Mouse (Mus musculus): ENCODE results near the gene Sel1l3. TPM values are rescaled to one million over a fixed set of nuclear protein-coding genes. Genes with fewer than 3 reads are reported as not detected.

Sel1l3 gene
- polyA plus RNA-seq, 1 experiment from 2014 or later: 2.7 TPM

GRCm38 (mm10) chr5:53174461-53174860 lies 39.3 kb downstream of the Sel1l3 start:
- DNase-seq (ENCODE audit: low spot score): no peak
- H3K36me3 ChIP-seq (ENCODE audit: control insufficient read depth, insufficient read depth, low read length): no peaks in the 10 kb centered on the region
- ATAC-seq (ENCODE audit: low FRiP score): no peak

GRCm38 (mm10) chr5:53172908-53173307 lies 40.8 kb downstream of the Sel1l3 start:
- no peak for ATAC-seq (ENCODE audit: low FRiP score)
- 81% methylated on average over 7 of the region's 7 CpGs for WGBS
- DNase-seq (ENCODE audit: low spot score): no peak

More at GRCm38 (mm10) chr5:53174461-53174860, 39.3 kb downstream of the Sel1l3 start:
- no peak overlapping the region for H3K27ac ChIP-seq (ENCODE audit: low read depth, low read length)
- H3K4me1 ChIP-seq (replicated peaks; ENCODE audit: control insufficient read depth, insufficient read depth, low read length): no peaks in the 10 kb centered on the region
- no peaks in the 10 kb centered on the region for H3K9me3 ChIP-seq (ENCODE audit: control insufficient read depth, low read length)
- no peaks in the 10 kb centered on the region for H3K27me3 ChIP-seq (ENCODE audit: control insufficient read depth, insufficient read depth, low read length)
- no peak overlapping the region for H3K4me3 ChIP-seq (ENCODE audit: low read depth, low read length)
- H3K4me2 ChIP-seq (replicated peaks; ENCODE audit: low read depth, low read length): no peak overlapping the region
- no peak overlapping the region for H3K9ac ChIP-seq (ENCODE audit: low read depth, low read length)
- 83% methylated on average over 12 of the region's 12 CpGs for WGBS

DNA sequence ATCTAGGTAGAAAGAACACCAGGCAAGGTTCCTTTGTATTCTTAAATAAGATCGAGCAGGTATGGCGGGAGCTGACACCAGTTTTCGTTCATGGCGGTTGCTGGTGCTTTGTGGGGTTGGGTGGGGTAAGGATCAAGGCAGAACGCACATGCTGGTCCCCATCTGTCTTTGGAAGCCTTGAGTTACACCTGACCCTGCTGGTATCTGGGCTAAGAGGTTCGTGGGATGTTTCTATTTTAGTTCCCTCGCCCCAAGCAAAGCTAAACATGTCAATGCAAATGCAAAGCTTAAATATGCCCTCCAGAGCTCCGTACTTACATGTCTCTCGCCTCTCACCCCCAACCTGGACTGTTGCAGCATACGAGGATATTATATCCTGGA lies 41.5 kb downstream of the Sel1l3 start:
- Histone ChIP-seq H3K4me2 (replicated peaks; ENCODE audit: low read depth, low read length) (no peak overlapping the region), H3K9ac (ENCODE audit: low read depth, low read length) (no peak overlapping the region), H3K4me3 (ENCODE audit: low read depth, low read length) (no peak overlapping the region), H3K27ac (ENCODE audit: low read depth, low read length) (no peak overlapping the region), H3K4me1 (replicated peaks; ENCODE audit: control insufficient read depth, insufficient read depth, low read length) (no peaks in the 10 kb centered on the region), H3K36me3 (ENCODE audit: control insufficient read depth, insufficient read depth, low read length) (no peaks in the 10 kb centered on the region), H3K9me3 (ENCODE audit: control insufficient read depth, low read length) (no peaks in the 10 kb centered on the region), H3K27me3 (ENCODE audit: control insufficient read depth, insufficient read depth, low read length) (no peaks in the 10 kb centered on the region)
- DNase-seq (ENCODE audit: low spot score) (no peak), ATAC-seq (ENCODE audit: low FRiP score) (no peak)
- WGBS: 86% methylated on average over 10 of the region's 10 CpGs

More at GRCm38 (mm10) chr5:53172908-53173307, 40.8 kb downstream of the Sel1l3 start:
- H3K4me2 ChIP-seq (replicated peaks; ENCODE audit: low read depth, low read length): no peak overlapping the region
- no peaks in the 10 kb centered on the region for H3K4me1 ChIP-seq (replicated peaks; ENCODE audit: control insufficient read depth, insufficient read depth, low read length)
- H3K27ac ChIP-seq (ENCODE audit: low read depth, low read length): no peak overlapping the region
- no peaks in the 10 kb centered on the region for H3K27me3 ChIP-seq (ENCODE audit: control insufficient read depth, insufficient read depth, low read length)
- H3K9ac ChIP-seq (ENCODE audit: low read depth, low read length): no peak overlapping the region
- no peaks in the 10 kb centered on the region for H3K9me3 ChIP-seq (ENCODE audit: control insufficient read depth, low read length)
- H3K36me3 ChIP-seq (ENCODE audit: control insufficient read depth, insufficient read depth, low read length): no peaks in the 10 kb centered on the region
- no peak overlapping the region for H3K4me3 ChIP-seq (ENCODE audit: low read depth, low read length)

DNA sequence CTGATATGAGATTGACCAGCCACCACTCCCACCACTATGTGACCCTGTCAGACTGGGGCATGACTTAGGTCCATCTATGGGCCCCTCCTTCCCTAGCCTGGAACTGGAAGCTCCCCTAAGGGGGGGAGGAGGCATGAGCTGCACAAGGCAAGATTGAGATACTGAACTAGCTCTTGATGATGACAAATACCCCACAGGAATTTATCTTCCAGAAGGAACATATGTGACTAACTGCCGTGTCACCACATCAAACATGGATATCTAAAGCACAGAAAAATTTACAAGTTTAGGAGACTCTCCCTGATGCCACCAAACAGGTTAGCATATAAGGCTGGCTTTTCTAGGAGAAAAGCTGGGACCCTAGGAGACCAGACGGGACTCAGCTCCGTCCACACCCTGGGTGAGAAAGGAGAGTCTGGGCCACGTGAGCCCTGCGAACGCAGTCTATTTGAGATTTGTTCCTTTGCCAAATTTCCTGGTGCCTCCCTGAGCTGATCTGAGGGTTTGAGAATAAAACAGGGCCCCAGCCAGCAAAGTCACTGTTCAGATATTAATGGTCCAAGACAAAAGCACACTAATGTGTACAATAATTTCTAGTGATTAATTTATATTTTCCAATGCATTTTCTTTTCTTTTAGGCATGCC lies 42.0 kb downstream of the Sel1l3 start:
- H3K36me3 ChIP-seq (ENCODE audit: control insufficient read depth, insufficient read depth, low read length): no peaks in the 10 kb centered on the region
- no peak for ATAC-seq (ENCODE audit: low FRiP score)
- H3K4me3 ChIP-seq (ENCODE audit: low read depth, low read length): no peak overlapping the region
- no peak overlapping the region for H3K9ac ChIP-seq (ENCODE audit: low read depth, low read length)
- no peak overlapping the region for H3K27ac ChIP-seq (ENCODE audit: low read depth, low read length)
- H3K4me1 ChIP-seq (replicated peaks; ENCODE audit: control insufficient read depth, insufficient read depth, low read length): no peaks in the 10 kb centered on the region
- 89% methylated on average over 6 of the region's 6 CpGs for WGBS
- no peaks in the 10 kb centered on the region for H3K27me3 ChIP-seq (ENCODE audit: control insufficient read depth, insufficient read depth, low read length)
- no peaks in the 10 kb centered on the region for H3K9me3 ChIP-seq (ENCODE audit: control insufficient read depth, low read length)
- H3K4me2 ChIP-seq (replicated peaks; ENCODE audit: low read depth, low read length): no peak overlapping the region
- DNase-seq (ENCODE audit: low spot score): no peak

GRCm38 (mm10) chr5:53167564-53167963 lies 46.2 kb downstream of the Sel1l3 start:
- H3K4me2 ChIP-seq (replicated peaks; ENCODE audit: low read depth, low read length): no peak overlapping the region
- no peak for DNase-seq (ENCODE audit: low spot score)
- H3K27ac ChIP-seq (ENCODE audit: low read depth, low read length): no peak overlapping the region
- ATAC-seq (ENCODE audit: low FRiP score): no peak
- no peak overlapping the region for H3K4me3 ChIP-seq (ENCODE audit: low read depth, low read length)
- H3K9me3 ChIP-seq (ENCODE audit: control insufficient read depth, low read length): no peaks in the 10 kb centered on the region
- H3K27me3 ChIP-seq (ENCODE audit: control insufficient read depth, insufficient read depth, low read length): no peaks in the 10 kb centered on the region
- no peaks in the 10 kb centered on the region for H3K4me1 ChIP-seq (replicated peaks; ENCODE audit: control insufficient read depth, insufficient read depth, low read length)
- H3K9ac ChIP-seq (ENCODE audit: low read depth, low read length): no peak overlapping the region
- 86% methylated on average over 4 of the region's 4 CpGs for WGBS
- H3K36me3 ChIP-seq (ENCODE audit: control insufficient read depth, insufficient read depth, low read length): no peaks in the 10 kb centered on the region

GRCm38 (mm10) chr5:53165672-53166071 lies 48.1 kb downstream of the Sel1l3 start:
- no peak for ATAC-seq (ENCODE audit: low FRiP score)
- 87% methylated on average over 5 of the region's 5 CpGs for WGBS

GRCm38 (mm10) chr5:53162436-53162835 lies 51.3 kb downstream of the Sel1l3 start:
- Histone ChIP-seq H3K4me2 (replicated peaks; ENCODE audit: low read depth, low read length) (no peak overlapping the region), H3K36me3 (ENCODE audit: control insufficient read depth, insufficient read depth, low read length) (no peaks in the 10 kb centered on the region), H3K9ac (ENCODE audit: low read depth, low read length) (no peak overlapping the region), H3K4me1 (replicated peaks; ENCODE audit: control insufficient read depth, insufficient read depth, low read length) (no peaks in the 10 kb centered on the region), H3K27me3 (ENCODE audit: control insufficient read depth, insufficient read depth, low read length) (no peaks in the 10 kb centered on the region), H3K4me3 (ENCODE audit: low read depth, low read length) (no peak overlapping the region), H3K27ac (ENCODE audit: low read depth, low read length) (no peak overlapping the region), H3K9me3 (ENCODE audit: control insufficient read depth, low read length) (no peaks in the 10 kb centered on the region)
- DNase-seq (ENCODE audit: low spot score) (no peak), ATAC-seq (ENCODE audit: low FRiP score) (no peak)
- WGBS: 92% methylated on average over 8 of the region's 8 CpGs

More at GRCm38 (mm10) chr5:53165672-53166071, 48.1 kb downstream of the Sel1l3 start:
- Histone ChIP-seq H3K36me3 (ENCODE audit: control insufficient read depth, insufficient read depth, low read length) (no peaks in the 10 kb centered on the region), H3K4me3 (ENCODE audit: low read depth, low read length) (no peak overlapping the region), H3K4me2 (replicated peaks; ENCODE audit: low read depth, low read length) (no peak overlapping the region), H3K9ac (ENCODE audit: low read depth, low read length) (no peak overlapping the region), H3K27ac (ENCODE audit: low read depth, low read length) (no peak overlapping the region), H3K4me1 (replicated peaks; ENCODE audit: control insufficient read depth, insufficient read depth, low read length) (no peaks in the 10 kb centered on the region), H3K27me3 (ENCODE audit: control insufficient read depth, insufficient read depth, low read length) (no peaks in the 10 kb centered on the region), H3K9me3 (ENCODE audit: control insufficient read depth, low read length) (no peaks in the 10 kb centered on the region)
- no peak for DNase-seq (ENCODE audit: low spot score)

- Histone ChIP-seq H3K4me1 (replicated peaks; ENCODE audit: control insufficient read depth, insufficient read depth, low read length) (no peaks in the 10 kb centered on the region), H3K27ac (ENCODE audit: low read depth, low read length) (no peak overlapping the region)
- 87% methylated on average over 8 of the region's 8 CpGs for WGBS
These were observed 52.1 kb downstream of the Sel1l3 start for GRCm38 (mm10) chr5:53161506-53162186.

DNA sequence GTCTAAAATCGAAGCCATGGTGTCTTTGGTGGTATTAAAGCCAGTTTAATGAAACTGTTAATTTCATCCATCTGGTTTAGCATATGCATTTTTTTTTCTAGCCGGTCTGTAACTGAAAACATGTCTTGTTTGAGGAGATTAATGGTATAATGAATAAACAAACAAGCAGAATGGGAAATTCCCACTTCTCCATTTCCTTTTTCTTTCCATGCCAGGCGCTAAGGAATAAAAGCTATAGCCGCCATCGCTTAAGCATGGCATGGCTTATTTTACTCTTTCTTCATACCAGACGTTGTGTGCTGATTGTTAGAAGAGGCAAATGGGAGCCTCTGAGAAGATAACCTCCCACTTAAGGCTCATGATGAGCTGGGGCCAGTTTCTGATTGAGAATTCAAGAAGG lies 53.5 kb downstream of the Sel1l3 start:
- 86% methylated on average over 6 of the region's 6 CpGs for WGBS
- no peak for ATAC-seq (ENCODE audit: low FRiP score)

More at GRCm38 (mm10) chr5:53161506-53162186, 52.1 kb downstream of the Sel1l3 start:
- H3K4me3 ChIP-seq (ENCODE audit: low read depth, low read length): no peak overlapping the region
- H3K9me3 ChIP-seq (ENCODE audit: control insufficient read depth, low read length): no peaks in the 10 kb centered on the region
- H3K36me3 ChIP-seq (ENCODE audit: control insufficient read depth, insufficient read depth, low read length): no peaks in the 10 kb centered on the region
- DNase-seq (ENCODE audit: low spot score) (no peak), ATAC-seq (ENCODE audit: low FRiP score) (no peak)
- H3K27me3 ChIP-seq (ENCODE audit: control insufficient read depth, insufficient read depth, low read length): no peaks in the 10 kb centered on the region
- H3K9ac ChIP-seq (ENCODE audit: low read depth, low read length): no peak overlapping the region
- H3K4me2 ChIP-seq (replicated peaks; ENCODE audit: low read depth, low read length): no peak overlapping the region

More for the DNA sequence above, 53.5 kb downstream of the Sel1l3 start:
- Histone ChIP-seq H3K27ac (ENCODE audit: low read depth, low read length) (no peak overlapping the region), H3K4me2 (replicated peaks; ENCODE audit: low read depth, low read length) (no peak overlapping the region), H3K9ac (ENCODE audit: low read depth, low read length) (no peak overlapping the region), H3K36me3 (ENCODE audit: control insufficient read depth, insufficient read depth, low read length) (no peaks in the 10 kb centered on the region), H3K27me3 (ENCODE audit: control insufficient read depth, insufficient read depth, low read length) (no peaks in the 10 kb centered on the region), H3K9me3 (ENCODE audit: control insufficient read depth, low read length) (no peaks in the 10 kb centered on the region), H3K4me3 (ENCODE audit: low read depth, low read length) (no peak overlapping the region), H3K4me1 (replicated peaks; ENCODE audit: control insufficient read depth, insufficient read depth, low read length) (no peaks in the 10 kb centered on the region)
- no peak for DNase-seq (ENCODE audit: low spot score)
